Mouse (Mus musculus): ENCODE data around the gene Gabrb2.

Gene Gabrb2

DNA sequence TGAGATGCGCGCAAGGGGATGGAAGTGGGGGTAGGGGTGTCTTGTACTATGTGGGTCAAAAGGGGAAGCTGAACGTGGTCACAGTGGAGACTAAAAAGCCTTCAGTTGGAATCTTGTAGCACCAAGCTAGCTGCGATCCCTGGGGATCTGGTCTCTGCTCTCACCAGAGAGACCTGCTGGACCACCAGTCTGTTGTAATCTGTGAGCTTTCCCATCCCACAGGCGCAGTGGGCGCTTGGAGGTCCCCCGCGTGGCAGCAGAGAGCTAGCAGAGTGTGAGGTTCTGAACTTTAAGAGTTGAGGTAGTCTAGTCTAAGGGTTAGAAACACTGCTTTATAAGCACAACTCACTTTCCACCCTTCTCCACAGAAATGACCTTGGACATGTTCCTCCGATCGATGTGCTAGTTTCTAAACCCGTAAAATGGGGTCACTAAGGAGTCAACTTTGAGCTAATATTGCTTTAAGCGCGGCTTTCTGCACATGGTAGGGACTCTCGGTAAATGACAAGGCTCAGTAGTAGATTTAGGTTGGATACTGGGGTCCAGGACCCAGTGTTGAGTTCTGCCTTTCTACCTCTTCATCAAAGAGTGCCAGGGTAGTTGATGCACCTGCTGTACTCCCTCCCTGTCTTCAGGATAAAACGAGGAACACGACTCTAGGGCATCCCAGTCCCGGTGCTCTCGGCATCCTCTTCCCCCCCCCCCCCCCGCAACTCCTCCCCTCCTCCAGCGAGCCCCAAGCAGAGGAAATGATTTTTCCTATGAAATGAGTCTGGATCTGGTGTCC, at the start of gene Gabrb2:
Gene Gabrb2 (plus strand): TSS at position 762 of the 787 bp plus-strand sequence.
- no peak for DNase-seq (ENCODE audit: low spot score)

DNA sequence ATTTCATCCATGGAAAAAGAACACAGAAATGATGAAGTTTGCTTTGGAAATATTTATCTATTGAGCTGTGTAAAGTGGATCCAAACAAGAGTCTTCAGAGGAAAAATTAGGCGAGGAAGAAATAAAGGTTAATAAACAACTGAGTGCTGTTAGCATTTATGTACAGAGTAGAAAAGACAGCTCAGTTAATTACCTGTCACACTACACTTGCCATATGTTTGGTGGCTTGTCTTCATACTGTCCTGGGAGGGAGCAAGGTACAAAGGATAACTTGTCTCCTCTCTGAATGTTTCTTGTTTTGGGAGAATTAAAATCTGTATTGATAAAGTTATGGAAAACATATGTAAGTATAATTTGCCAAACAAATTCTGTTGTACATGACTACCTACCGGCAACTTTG, 40.6 kb upstream of the Gabrb2 start:
- no peak for DNase-seq (ENCODE audit: low spot score)

DNA sequence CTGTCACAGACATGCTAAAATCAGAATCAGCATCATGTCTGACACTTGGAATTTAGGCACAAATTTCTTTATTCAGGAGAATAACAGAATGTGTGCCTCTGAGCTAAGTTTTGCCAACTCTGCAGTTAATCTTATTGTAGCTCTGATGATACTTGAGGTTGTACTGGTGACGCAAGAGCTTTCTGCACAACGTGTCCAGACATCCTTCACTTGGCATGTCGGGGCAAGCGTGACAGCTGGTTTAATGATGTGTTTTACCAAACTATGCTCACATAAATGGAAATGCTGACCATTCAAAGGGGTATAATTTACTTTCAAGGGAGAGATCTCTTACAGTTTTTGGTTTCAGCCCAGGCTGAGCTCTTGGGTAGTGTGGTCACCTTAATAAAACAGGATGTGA, 33.1 kb upstream of the Gabrb2 start:
- no peak for DNase-seq (ENCODE audit: low spot score)

DNA sequence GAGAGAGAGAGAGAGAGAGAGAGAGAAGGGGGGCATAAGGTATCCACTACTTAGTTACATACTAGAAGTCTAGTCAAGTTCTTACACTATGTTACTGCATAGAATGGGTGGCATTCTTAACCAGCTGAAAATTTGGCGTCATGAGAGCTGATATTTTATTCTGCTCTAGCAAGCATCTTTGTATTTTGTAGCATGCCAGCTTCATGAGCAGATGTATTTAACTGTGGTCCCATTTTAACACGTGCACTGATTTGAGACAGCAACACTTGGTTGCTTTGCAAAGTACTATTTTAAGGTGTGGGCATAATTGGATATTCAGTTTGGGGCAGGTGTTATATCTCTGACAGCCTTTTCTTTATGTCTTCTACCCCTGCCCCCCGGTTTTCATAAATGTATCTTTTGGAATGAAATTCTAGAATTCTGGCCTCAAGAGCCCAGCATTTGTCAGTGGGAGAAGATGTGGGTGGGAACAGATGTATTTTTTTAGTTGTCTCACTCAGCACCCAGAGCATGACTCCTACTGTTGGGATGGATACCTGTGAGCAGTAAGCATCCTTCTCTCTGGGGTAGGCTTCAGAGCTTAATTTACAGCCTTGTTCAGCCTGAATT, 28.8 kb upstream of the Gabrb2 start:
- no peak for DNase-seq (ENCODE audit: low spot score)

DNA sequence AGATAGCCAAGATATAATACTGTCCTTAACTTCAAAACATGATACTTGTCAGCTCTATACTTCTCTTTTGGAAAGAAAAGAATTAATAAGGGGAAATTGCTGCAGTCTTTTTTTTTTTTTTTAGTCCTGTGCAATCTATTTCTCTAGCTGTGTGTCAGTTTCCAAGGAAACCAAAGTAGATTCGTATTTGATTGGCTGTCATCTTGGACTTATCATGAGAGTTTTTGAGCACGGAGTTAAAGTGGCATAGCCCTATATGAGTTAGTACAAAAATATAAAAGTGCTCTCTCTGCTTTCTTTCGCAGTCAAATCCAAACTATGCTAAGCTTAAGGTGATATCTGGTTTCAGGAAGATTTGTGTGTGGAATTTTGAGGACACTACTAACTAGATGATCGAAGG, 26.1 kb upstream of the Gabrb2 start:
- DNase-seq (ENCODE audit: low spot score): no peak

DNA sequence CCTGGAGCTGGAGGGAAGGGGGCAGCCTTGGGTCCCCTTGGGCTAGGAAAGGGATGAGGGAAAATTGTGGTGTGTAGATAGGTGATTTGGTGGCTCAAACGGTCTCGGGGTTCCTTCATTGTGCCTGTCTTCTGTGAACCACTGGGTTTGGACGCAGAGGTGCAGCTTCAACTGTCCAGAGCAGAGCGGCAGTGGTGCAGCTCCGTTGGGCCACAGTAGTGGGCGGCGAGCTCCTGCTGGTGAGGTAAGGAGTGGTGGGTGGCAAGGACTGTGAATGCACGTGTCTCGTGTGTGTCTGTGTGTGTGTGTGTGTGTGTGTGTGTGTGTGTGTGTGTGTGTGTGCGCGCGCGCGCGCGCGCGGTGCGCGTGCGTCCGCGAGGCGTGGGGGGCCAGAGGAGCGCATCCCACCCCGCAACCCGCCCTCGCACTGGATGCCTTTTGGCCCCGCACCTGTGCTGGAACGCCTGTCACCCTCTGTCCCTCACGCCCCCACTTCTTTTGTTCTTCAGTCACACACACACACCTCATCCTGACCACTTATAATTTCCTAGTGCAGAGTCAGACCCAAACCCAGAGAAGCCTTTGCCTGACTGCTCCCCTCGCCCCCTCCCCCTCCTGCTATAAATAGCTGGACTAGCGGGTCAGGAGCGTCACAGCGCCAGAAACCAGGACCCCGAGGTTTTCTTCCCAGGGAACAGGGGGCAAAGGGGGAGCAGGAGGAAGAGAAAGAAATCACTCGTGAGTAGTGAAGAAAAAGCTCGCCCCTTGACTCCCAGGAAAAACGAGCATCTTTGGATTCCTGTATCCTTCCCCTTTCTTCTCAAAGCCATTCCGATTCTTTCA, 455 bp downstream of the Gabrb2 start:
- no peak for DNase-seq (ENCODE audit: low spot score)

DNA sequence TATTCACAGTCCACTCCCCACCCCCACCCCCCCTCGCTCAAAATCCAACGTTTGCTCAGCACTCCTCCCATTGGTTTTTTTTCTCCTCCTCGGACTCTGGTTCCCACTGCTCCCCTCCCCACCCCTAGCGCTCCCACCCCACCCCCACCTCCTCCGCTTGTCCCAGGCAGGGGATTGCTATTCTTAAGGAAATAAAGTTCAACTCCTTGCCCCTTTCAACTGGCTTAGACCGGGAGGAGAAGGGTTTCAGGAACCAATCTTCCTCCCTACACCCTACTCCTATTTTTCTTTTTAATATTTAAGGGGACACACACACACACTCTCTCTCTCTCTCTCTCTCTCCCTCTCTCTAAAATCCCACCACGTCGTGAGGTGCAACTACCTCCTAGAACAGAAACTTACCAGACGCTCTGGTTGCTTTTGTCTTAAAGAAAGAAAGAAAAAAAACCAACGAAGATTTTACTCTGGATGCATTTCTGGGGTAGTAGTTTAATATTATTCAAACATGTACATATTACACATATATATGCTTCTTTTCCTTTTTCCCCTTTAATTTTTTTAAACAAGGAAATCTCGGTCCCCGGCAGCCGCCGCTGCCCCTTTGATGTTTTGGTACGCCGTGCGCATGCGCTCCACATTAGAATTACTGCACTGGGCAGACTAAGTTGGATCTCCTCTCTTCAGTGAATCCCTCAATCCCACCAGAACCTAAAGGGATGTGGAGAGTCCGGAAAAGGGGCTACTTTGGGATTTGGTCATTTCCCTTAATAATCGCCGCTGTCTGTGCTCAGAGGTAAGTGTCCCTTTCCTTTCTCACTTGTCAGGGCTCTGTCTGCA, 1.3 kb downstream of the Gabrb2 start:
- DNase-seq (ENCODE audit: low spot score): peak; percentile 26

DNA sequence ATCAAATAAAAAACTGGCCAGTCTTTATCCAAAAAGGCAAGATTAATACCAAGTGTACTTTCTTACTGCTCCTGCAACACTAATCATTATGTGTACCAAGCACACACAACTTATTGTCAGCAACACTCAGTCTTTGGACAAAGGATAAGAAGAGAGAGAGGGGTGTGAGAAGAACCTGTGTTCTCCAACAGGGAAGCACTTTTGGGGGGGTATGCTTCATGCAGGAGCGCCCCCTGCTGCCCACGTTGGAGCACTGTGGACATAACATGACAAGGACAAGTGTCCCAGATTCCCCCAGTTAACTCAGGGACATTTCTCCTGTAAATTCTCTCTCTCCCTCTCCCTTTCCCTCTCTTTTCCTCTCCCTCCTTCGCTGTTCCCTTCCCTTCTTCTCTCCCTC, 3.7 kb downstream of the Gabrb2 start:
- peak; percentile 5 for DNase-seq (ENCODE audit: low spot score)

DNA sequence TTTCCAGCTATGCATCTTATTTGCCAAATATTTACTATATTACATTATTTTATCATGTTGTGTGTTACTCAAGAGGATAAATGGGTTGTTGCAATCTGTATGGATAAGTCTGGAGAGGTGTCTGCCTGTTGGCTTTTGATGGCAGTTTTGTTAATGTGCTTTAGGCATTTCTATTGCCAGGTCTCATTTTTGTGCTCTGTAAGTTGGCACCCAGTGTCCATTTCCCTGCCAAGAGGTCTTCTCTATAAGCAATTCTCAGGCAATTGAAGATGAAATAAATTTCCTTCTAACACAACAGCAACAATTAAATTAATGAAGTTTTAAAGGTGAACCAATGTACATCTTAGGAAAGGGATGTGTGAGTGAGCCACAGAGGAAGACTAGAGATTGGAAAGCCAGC, 11.9 kb downstream of the Gabrb2 start:
- DNase-seq (ENCODE audit: low spot score): no peak

DNA sequence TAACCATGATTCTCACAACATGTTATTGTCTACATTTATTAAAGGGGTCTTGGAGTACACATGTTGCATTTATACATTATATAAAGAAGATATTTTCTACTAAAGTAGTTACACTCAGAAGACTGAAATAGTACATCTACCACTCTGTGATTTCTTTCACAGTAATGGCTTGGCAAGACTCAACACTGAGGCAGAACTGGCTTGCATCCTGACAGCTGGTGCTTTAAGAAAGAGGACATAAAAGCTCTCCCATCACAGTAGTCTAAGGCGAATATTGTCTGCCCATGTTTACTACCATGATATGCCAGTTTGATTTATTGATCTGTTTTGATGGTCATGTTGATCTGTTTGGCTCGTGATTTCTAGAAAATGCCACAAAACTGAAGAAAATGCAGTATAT, 19.4 kb downstream of the Gabrb2 start:
- DNase-seq (ENCODE audit: low spot score): no peak

DNA sequence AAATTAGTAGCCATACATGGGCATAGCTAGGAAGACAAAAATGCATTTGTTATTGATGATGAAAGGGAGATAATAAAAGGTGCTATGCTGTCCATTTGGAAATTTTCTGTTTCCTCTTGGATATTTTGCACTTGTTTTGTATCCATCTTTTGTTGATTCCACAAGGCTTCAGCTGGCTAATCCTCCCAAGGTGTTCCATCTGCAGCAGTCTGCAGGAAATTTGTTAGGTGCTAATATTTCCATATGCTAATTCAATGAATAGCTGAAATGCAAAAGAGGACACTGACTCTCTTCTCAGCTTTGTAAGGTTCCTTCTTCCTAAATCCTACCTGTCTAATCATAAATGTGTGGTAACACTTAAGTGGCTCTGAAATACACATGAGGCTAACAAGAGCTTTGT, 24.1 kb downstream of the Gabrb2 start:
- no peak for DNase-seq (ENCODE audit: low spot score)

DNA sequence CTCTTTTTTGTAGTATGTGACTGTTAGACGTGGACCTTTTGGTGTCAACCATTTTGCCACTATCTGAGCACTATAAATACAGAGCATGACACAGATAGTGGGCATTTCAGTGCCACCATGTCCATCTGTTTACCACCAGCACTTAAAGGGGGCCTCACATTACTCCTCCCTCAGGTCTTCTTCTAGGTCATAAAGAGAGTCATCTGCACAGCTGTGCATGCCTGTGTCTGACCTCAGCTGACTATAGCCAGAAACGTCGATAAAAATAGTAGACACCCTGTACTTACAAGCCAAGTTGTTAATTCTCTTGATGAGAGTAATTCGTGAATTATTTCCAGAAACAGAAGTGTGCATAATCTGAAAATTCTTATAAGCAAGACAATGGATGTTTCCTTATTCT, 29.4 kb downstream of the Gabrb2 start:
- no peak for DNase-seq (ENCODE audit: low spot score)

DNA sequence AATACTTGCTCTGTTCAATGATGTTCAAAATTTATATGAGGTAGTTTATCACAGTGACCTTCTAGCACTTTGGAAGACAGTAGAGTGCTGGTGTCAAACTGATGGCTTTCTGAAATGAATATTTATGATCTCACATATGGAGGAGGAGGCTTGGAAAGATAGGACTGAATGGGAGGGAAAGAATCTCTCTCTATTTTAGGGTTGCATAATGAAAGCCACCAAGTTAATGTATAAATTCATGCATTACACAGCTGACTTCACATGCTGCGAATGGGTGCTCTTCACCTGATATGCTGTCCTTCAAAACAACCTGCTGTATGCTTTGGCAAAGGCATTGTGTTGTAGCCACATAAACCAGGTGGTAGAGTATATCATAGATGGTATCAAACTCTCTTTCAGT, 44.6 kb downstream of the Gabrb2 start:
- no peak for DNase-seq (ENCODE audit: low spot score)

DNA sequence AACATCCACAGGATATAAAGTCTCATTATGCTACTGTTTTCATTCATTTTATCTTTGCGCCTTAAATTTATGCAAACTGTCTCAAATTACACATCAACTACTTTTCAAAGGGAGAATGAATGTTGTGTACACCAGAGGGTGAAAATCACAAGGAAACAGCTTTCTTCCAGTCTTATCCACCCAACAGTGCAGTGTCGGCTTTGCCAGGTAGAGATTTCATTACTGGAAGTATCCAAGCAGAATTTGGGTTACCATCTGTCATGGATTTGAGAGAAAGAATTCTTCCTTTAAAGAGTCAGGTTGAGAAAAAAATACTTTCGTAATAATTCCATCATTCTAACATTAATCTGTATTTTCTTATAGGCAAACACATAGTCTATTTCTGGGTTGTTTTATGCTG, 48.8 kb downstream of the Gabrb2 start:
- DNase-seq (ENCODE audit: low spot score): no peak

DNA sequence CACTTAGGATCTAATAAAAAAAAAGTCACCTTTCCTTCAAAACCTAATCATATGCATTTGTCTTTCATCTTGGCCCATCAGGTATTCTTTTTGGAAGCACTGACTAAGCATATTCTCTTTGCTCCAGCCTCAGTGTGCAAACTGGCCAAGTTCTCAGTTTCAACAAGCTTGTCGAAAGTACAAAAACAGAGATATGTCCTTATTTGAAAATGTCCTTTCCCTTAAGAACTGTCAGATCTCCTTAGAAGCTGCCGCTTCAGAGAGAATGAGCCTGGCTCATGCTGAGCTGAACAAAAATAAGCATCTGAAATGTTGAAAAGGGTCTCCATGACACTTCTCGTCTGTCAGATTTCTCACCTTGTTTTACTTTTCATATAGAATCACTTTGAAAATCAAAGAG, 55.0 kb downstream of the Gabrb2 start:
- no peak for DNase-seq (ENCODE audit: low spot score)

DNA sequence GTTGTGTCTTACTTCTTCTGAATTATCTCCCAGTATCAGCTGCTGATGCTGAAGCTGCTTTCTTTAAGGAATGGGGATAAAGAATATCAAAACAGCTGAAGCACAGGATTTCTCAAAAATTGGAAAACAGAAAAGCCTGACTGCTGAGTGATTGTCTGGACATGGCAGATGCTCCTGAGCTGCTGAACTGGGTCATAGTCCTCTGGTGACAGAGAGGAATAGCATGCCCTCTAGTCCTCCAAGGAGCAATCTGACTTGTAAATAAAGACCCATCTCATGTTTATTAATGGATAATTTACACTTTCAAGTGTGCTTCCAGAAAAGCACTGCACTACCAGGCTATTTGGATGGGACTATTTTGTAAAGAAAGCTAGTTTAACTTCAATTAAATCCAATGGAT, 68.1 kb downstream of the Gabrb2 start:
- DNase-seq (ENCODE audit: low spot score): no peak

DNA sequence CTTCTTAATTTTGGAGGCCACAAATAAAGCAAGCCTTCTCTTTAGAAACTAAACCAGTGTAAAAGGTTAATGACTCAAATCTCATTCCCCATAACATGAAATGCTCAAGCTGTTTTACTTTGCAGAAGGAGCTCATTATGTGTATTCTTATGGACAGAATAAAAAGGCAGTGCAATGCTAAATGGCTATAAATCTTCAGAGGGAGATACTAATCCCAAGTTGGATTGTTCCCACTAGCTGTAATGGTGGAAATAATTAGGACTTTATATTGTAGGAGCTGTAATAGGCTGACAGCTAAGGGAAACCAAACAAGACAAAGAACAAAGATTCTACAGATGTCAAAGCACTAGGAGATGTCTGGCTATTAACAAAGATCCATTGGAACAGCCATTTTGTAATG, 81.6 kb downstream of the Gabrb2 start:
- DNase-seq (ENCODE audit: low spot score): no peak

DNA sequence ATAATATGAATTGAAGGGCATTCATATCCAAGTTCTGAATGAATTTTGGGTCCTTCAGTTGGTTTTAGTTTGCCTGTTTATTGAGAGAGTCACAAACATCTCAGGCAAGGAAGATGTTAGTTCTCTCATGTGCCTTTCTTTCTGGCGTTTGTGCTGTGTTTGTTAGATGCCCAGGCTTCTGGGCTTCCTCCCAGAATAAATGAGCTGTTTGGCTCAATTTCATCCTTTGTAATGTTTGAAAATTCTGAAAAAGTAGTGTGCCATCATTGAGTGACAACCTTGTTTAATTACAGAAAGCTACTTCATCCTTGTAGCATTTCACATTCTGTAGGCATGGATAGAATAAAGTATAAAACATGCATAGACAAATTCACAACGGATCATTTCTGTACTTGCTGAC, 85.9 kb downstream of the Gabrb2 start:
- no peak for DNase-seq (ENCODE audit: low spot score)

DNA sequence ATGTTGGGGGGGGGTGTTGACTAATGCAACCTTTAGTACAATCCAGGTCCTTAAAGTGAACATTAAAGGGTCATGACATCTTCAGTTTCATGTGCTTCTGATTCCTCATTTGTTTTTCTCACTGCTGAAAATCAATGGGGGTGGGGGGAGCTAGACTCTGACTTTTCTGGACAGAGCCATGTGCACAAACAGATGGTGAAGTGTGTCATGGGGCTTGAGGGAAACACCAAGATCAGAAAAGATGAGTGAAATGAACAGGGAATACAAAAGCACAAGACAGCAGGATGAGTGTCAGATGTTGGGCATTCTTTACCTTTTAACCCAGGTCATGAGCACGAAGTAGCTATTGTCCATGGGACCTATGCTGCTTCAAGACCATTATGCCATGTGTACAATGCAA, 86.4 kb downstream of the Gabrb2 start:
- no peak for DNase-seq (ENCODE audit: low spot score)

DNA sequence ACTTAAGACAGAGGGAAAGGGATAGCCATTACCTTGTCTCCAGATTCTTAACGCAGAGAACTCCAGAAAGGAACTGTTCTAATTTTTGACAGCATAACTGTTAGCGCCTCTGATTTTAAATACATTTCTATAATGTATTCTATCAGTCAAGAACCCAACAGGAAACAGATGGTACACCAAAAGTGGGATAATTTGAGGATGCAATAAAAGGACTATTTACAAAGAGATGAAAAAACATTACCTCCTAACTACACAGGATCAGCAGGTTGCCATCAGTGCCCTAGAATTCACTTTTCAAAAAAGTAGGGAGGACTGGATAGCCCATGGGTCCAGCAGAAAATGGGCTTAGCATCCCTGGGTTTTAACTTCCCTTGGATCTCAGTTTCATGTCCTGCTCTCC, 102.4 kb downstream of the Gabrb2 start:
- DNase-seq (ENCODE audit: low spot score): no peak

DNA sequence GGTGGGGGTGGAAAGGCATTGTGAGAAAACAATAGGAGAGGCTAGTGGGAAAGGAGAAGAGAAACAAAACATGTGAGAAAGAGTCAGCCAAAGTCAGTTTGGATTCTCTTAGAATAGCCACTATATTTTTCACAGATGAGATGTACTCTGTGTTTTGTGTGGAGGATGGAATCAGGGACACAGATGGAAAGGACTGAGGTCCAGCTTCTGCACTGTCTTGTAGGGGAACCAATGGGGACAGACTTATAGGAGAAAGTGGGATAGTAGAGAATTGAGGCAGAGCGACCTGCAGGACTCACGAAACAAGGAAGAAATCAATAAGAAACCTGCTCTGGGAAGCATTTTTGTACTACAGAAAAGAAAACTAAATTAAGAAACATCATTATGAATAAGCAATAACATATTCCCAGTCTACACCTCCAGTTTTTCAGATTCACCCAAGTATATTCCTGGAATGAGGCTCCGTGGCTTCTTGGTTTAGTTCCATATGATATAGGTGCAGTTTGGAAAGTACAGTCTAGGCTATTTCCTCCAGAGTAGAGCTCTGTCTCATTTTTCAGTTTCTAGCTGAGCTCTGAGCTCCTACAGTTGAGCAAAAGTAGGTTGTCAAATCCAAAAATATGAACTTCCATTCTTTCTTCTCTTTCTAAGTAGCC, 108.8 kb downstream of the Gabrb2 start:
- DNase-seq (ENCODE audit: low spot score): no peak

DNA sequence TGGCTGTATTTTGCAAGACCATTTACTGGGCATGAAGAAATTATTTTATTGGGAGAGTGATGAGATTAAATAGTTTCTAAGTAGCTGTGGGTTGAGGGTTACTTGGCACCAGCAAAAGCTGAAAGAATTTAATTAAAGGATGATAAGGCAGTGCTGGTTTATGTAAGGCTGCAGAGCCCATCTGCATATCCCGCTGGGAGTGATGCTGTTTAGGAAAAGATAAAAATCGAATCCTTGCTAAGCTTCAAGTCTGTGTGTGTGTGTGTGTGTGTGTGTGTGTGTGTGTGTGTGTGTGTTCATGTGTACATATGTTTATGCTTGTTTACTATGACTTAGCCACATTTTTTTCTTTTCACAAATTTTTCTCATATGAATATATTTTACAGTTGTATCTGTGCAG, 113.0 kb downstream of the Gabrb2 start:
- DNase-seq (ENCODE audit: low spot score): no peak

Data from ovary, postnatal 14 days (tissue).